Mouse (Mus musculus) layer of hippocampus, adult 11-12 months (tissue): ENCODE results near the gene Rnase10.
A peak's percentile ranks its signal among the peaks of the same experiment; 100 is the strongest.
"Not testable (repeated sequence)": the region's sequence is repeated elsewhere in the genome, so short reads cannot be mapped to it uniquely, and the experiment has no call there.

ENCODE experiments used
- DNase-seq: peaks from one replicate; pipeline ENCODE4 v3.0.0; 2022; ENCODE audit warnings: low spot score

The Rnase10 gene

GRCm38 (mm10) chr14:51007152-51007801, at the start of gene Rnase10:
Gene Rnase10 (plus strand): TSS chr14:51007751.
- no peak for DNase-seq

- not testable (repeated sequence) for DNase-seq
These were observed 49.1 kb upstream of the Rnase10 start for GRCm38 (mm10) chr14:50958289-50958995.

GRCm38 (mm10) chr14:50968216-50968980, 39.2 kb upstream of the Rnase10 start:
- no peak for DNase-seq

- no peak for DNase-seq
These were observed 38.5 kb upstream of the Rnase10 start for GRCm38 (mm10) chr14:50969041-50969440.

GRCm38 (mm10) chr14:50969558-50970544, 37.7 kb upstream of the Rnase10 start:
- peak; percentile 45 for DNase-seq

GRCm38 (mm10) chr14:50970822-50971221, 36.7 kb upstream of the Rnase10 start:
- DNase-seq, result no peak

- not testable (repeated sequence) for DNase-seq
These were observed 34.5 kb upstream of the Rnase10 start for GRCm38 (mm10) chr14:50973054-50973453.

- no peak for DNase-seq
These were observed 33.9 kb upstream of the Rnase10 start for GRCm38 (mm10) chr14:50973700-50974099.

- no peak for DNase-seq
These were observed 32.5 kb upstream of the Rnase10 start for GRCm38 (mm10) chr14:50975001-50975400.

- DNase-seq, result no peak
These were observed 30.9 kb upstream of the Rnase10 start for GRCm38 (mm10) chr14:50976674-50977073.

GRCm38 (mm10) chr14:50978451-50978850, 29.1 kb upstream of the Rnase10 start:
- not testable (repeated sequence) for DNase-seq

- DNase-seq, result no peak
These were observed 27.9 kb upstream of the Rnase10 start for GRCm38 (mm10) chr14:50979631-50980030.

- DNase-seq, result no peak
These were observed 26.3 kb upstream of the Rnase10 start for GRCm38 (mm10) chr14:50981207-50981606.

GRCm38 (mm10) chr14:50981837-50982236, 25.7 kb upstream of the Rnase10 start:
- DNase-seq, result no peak

GRCm38 (mm10) chr14:50987668-50988067, 19.9 kb upstream of the Rnase10 start:
- no peak for DNase-seq

GRCm38 (mm10) chr14:50991037-50991436, 16.5 kb upstream of the Rnase10 start:
- DNase-seq, result no peak

GRCm38 (mm10) chr14:50997088-50997487, 10.5 kb upstream of the Rnase10 start:
- peak; percentile 9 for DNase-seq

GRCm38 (mm10) chr14:50997999-50998666, 9.4 kb upstream of the Rnase10 start:
- no peak for DNase-seq

- peak; percentile 37 for DNase-seq
These were observed 563 bp downstream of the Rnase10 start for GRCm38 (mm10) chr14:51007914-51008713.

GRCm38 (mm10) chr14:51008781-51009180, 1.2 kb downstream of the Rnase10 start:
- no peak for DNase-seq
